Mouse (Mus musculus) heart, adult 2 months (tissue): ENCODE data around the gene Lrrc43.

Source experiments
- CTCF ChIP-seq: fragments of 200-600 bp; IDR thresholded peaks from 2 replicates; pipeline ENCODE4 v1.8.1; 2022; ENCODE audit warnings: antibody characterized with exemption, mild to moderate bottlenecking, moderate library complexity
- EP300 ChIP-seq: fragments of 200-500 bp; IDR thresholded peaks from 2 replicates; pipeline ENCODE4 v1.6.1; 2011; ENCODE audit warnings: low read depth, low read length, control low read depth; ENCODE audit not compliant: insufficient read depth
- POLR2A ChIP-seq: fragments of 200-500 bp; IDR thresholded peaks from 2 replicates; pipeline ENCODE4 v1.6.1; 2011; ENCODE audit warnings: mild to moderate bottlenecking, low read depth, low read length, control low read depth; ENCODE audit not compliant: insufficient read depth

GRCm38 (mm10) chr5:123520666-123521065 is 31.6 kb downstream of the Lrrc43 start:
- TF ChIP-seq POLR2A, result no peak
- no peak for TF ChIP-seq CTCF
- TF ChIP-seq EP300, result no peak
